Mouse (Mus musculus) hindbrain, embryonic 15.5 days (tissue): ENCODE measurements at regions not wholly inside any gene's neighbourhood (a gene's known extent, or its start where the extent isn't known, plus 50 kb on each side); places are given as distances from the start of the nearest gene placed in this dataset.

Experiments used
- ATAC-seq: fragments of 200-750 bp; cut with Nextera tagmentation; 2 replicates; pipeline ENCODE4 v1.8.0; 2017; ENCODE audit warnings: low read depth, moderate number of reproducible peaks, moderate TSS enrichment; ENCODE audit not compliant: low FRiP score
- H3K27ac ChIP-seq: fragments of 300-500 bp; sonication (generic); replicated peaks from 2 replicates; pipeline ENCODE4 v1.5.1; 2015; ENCODE audit warnings: mild to moderate bottlenecking, inconsistent platforms
- H3K27me3 ChIP-seq: fragments of 300-500 bp; sonication (generic); 2 replicates; pipeline ENCODE4 v1.6.1; 2015; ENCODE audit warnings: control low read depth, inconsistent platforms
- H3K36me3 ChIP-seq: fragments of 300-500 bp; sonication (generic); 2 replicates; pipeline ENCODE4 v1.6.1; 2015; ENCODE audit warnings: control low read depth, inconsistent platforms
- H3K4me1 ChIP-seq: fragments of 300-500 bp; sonication (generic); replicated peaks from 2 replicates; pipeline ENCODE4 v1.6.1; 2015; ENCODE audit warnings: control low read depth, inconsistent platforms
- H3K4me2 ChIP-seq: fragments of 300-500 bp; sonication (generic); 2 replicates; pipeline ENCODE4 v1.6.1; 2015; ENCODE audit warnings: moderate library complexity, mild to moderate bottlenecking, inconsistent platforms
- H3K4me3 ChIP-seq: fragments of 300-500 bp; sonication (generic); 2 replicates; pipeline ENCODE4 v1.5.1; 2015; ENCODE audit warnings: mild to moderate bottlenecking, inconsistent platforms
- H3K9ac ChIP-seq: fragments of 300-500 bp; sonication (generic); 2 replicates; pipeline ENCODE4 v1.6.1; 2015; ENCODE audit warnings: inconsistent platforms
- H3K9me3 ChIP-seq: fragments of 300-500 bp; sonication (generic); 2 replicates; pipeline ENCODE4 v1.6.1; 2016; ENCODE audit warnings: control low read depth, inconsistent platforms
- WGBS: fragments of 180-500 bp; shearing (Covaris S2); methylation state at CpG from one replicate; pipeline ENCODE4 v1.1.7; 2015; 5-methylcytosine and 5-hydroxymethylcytosine counted together

DNA sequence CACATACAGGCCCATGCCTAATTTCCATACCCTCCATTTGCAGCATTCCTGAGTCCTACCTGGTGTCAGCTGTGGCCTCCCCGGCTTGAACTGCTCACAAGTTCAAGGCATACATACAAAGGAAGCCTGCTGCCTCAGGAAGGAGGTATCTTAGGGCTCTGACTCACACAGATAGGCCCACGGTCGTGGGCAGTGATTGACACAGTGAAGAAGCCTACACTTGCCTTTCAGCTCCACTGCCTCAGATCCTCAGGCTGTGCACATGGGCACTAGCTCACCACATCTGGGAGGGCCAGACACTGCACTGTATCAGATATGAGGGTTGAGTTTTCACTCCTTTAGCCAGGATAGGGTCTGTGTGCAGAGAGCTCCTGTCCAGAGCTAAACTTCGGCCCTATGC, 95.6 kb upstream of the Rnaseh2b start:
- Histone ChIP-seq H3K27me3 (no peaks in the 10 kb centered on the region), H3K9me3 (no peaks in the 10 kb centered on the region), H3K9ac (no peak overlapping the region), H3K4me1 (no peaks in the 10 kb centered on the region), H3K36me3 (no peaks in the 10 kb centered on the region), H3K4me3 (no peak overlapping the region), H3K4me2 (no peak overlapping the region), H3K27ac (no peak overlapping the region)
- 66% methylated on average over 4 of the region's 4 CpGs for WGBS
- no peak for ATAC-seq

DNA sequence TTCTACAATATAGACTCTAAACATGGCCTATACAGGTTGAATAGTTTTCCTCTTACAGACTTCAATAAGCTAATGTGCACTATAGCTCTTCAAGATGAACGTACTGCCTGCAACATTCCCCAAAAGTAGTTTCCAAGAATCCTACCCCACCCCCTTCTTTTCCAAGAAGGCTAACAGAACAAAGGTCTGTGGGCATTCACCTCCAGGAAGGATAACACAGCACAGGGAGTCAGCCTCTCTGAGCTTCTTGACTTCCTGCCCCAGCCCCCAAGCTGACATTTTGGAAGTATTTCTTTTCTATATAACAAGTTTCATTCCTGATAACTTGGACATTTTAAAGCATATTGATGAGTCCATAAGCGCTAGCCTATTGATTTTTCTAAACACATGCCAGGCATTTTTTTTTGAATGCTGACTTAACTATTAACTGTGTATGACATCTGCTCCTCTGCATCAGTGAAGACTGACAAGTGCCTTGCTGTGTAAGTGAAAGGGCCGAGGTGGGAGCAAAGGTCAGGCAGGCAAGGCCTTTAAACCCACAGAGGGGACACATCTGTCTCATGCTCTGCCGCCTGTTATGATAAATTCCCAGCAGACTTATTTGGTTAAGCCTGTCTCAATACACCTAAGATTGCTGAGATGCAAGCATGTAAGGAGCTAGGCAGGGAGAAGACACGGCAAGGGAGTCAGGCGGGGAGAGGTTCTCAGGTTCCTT, 93.8 kb upstream of the Rnaseh2b start:
- ATAC-seq, result no peak
- WGBS, result 62% methylated on average over 6 of the region's 6 CpGs
- Histone ChIP-seq H3K9me3 (no peaks in the 10 kb centered on the region), H3K36me3 (no peaks in the 10 kb centered on the region), H3K27me3 (no peaks in the 10 kb centered on the region), H3K4me2 (no peak overlapping the region), H3K4me3 (no peak overlapping the region), H3K9ac (no peak overlapping the region), H3K27ac (no peak overlapping the region), H3K4me1 (no peaks in the 10 kb centered on the region)

DNA sequence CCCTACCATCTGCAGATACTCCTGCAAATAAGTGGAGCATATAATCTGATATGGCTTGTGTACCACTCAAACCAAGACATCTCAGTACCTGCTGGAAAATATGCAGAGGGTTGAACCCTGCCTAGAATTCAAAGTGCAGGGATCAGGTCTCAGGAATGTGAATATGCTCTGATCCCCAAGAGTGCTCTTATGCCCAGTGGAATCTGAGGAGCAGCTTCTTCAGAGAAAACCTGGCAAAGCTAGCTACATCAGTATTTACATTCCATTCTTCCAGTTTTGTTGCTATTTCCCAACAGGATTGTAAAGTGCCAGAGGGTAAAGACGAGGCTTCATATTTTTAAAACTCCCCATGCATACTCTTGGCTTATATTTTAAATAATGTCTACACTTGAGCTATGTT, 77.3 kb upstream of the Rnaseh2b start:
- Histone ChIP-seq H3K27ac (no peak overlapping the region), H3K27me3 (no peaks in the 10 kb centered on the region), H3K9me3 (no peaks in the 10 kb centered on the region), H3K4me3 (no peak overlapping the region), H3K4me2 (no peak overlapping the region), H3K36me3 (no peaks in the 10 kb centered on the region), H3K4me1 (no peaks in the 10 kb centered on the region), H3K9ac (no peak overlapping the region)
- no peak for ATAC-seq
- 90% methylated on average over 1 of the region's 1 CpGs for WGBS

DNA sequence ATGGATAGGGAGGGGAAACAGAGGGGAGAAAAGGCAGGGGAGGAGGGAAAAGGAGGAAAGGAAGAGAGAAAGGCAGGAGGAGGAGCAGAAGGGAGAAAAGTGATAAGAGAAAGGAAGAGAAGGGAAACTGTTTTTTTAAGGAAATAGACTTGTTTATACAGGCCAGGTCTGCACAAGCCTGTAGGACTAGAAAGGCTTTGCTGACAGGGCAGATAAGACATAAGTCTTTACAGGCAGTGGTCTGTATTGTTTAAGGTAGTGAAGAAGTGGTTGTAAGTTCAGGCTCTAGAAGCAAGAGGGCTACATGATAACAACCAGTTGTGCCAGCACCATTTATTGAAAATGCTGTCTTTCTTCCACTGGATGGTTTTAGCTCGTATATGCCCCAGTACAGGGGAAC, 75.4 kb upstream of the Rnaseh2b start:
- Histone ChIP-seq H3K9me3 (no peaks in the 10 kb centered on the region), H3K27ac (no peak overlapping the region), H3K27me3 (no peaks in the 10 kb centered on the region), H3K36me3 (no peaks in the 10 kb centered on the region), H3K9ac (no peak overlapping the region), H3K4me2 (no peak overlapping the region), H3K4me3 (no peak overlapping the region), H3K4me1 (no peaks in the 10 kb centered on the region)
- 94% methylated on average over 1 of the region's 1 CpGs for WGBS
- ATAC-seq, result no peak

DNA sequence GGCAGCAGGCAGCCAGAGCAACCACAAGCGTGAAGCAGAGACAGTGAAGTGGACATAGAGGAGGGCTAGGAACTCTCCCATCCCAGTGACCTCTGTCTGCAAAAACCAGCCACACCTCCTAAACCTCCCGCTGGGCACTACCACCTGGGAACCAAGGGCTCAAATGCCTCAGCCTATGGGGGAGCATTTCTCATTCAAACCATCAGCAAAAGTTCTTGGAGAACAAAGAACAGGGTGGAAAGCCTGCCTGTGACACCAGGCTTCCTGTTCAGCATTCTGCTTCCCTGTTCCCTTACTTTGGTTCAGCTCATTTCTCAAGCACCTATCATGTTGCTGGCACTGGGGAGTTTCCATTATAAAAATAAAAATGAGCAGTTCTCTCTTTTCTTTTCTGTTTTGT, 74.4 kb upstream of the Rnaseh2b start:
- Histone ChIP-seq H3K27me3 (no peaks in the 10 kb centered on the region), H3K36me3 (no peaks in the 10 kb centered on the region), H3K9ac (no peak overlapping the region), H3K4me3 (no peak overlapping the region), H3K4me1 (no peaks in the 10 kb centered on the region), H3K9me3 (no peaks in the 10 kb centered on the region), H3K27ac (no peak overlapping the region), H3K4me2 (no peak overlapping the region)
- ATAC-seq, result no peak
- WGBS, result 62% methylated on average over 2 of the region's 2 CpGs

DNA sequence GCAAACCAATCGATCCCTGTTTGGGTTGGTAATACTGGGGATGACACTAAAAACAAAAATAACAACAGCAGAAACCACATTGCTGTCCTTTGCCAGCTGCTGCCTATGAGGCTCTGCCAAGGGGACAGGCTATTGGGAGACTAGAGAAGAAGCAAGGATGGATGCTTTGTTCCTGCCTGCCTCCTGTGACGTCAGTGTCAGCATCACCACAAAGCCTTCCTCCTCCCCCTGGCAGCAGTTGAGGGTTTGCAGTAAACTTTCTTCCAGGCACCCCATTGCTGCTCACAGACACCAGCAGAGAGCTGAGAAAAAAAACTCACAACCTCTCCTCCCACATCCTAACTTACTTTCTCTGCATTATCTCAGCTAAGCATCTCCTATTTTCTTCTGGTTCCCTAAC, 73.7 kb upstream of the Rnaseh2b start:
- H3K27me3 ChIP-seq, result no peaks in the 10 kb centered on the region
- H3K36me3 ChIP-seq, result no peaks in the 10 kb centered on the region
- H3K4me1 ChIP-seq, result no peaks in the 10 kb centered on the region
- no peak overlapping the region for H3K4me3 ChIP-seq
- no peaks in the 10 kb centered on the region for H3K9me3 ChIP-seq
- H3K4me2 ChIP-seq, result no peak overlapping the region
- ATAC-seq, result no peak
- 42% methylated on average over 2 of the region's 2 CpGs for WGBS
- no peak overlapping the region for H3K9ac ChIP-seq
- no peak overlapping the region for H3K27ac ChIP-seq

DNA sequence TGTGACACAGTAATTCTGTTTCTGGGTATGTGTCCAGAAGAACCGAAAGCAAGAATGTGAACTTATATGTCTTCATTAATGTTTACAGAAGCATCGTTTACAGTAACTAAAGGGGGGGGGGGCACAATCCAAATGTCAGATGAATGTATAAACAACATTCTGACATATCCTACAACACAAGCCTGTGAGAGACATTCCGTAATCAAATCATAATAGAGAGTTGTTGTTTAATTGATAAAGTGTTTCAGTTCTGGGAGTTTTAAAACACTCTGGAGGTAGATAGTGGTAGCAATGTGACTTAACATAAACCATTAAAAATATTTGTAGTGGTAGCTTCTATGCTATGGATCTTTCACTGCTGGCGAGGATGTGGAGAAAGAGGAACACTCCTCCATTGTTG, 71.6 kb upstream of the Rnaseh2b start:
- no peak overlapping the region for H3K4me2 ChIP-seq
- ATAC-seq, result no peak
- H3K4me1 ChIP-seq, result no peaks in the 10 kb centered on the region
- no peak overlapping the region for H3K4me3 ChIP-seq
- no peak overlapping the region for H3K27ac ChIP-seq
- H3K36me3 ChIP-seq, result no peaks in the 10 kb centered on the region
- WGBS, result 91% methylated on average over 4 of the region's 4 CpGs
- no peak overlapping the region for H3K9ac ChIP-seq
- no peaks in the 10 kb centered on the region for H3K9me3 ChIP-seq
- no peaks in the 10 kb centered on the region for H3K27me3 ChIP-seq
